Mouse (Mus musculus) liver, embryonic 11.5 days (tissue): Measurements from ENCODE around the gene Trim2. TPM values are rescaled to one million over a fixed set of nuclear protein-coding genes. Genes with fewer than 3 reads are reported as not detected.

Experiments
- ATAC-seq: fragments of 200-750 bp; cut with Nextera tagmentation; replicated peaks from 2 replicates; pipeline ENCODE4 v1.8.0; 2017; ENCODE audit warnings: moderate number of reproducible peaks, mild to moderate bottlenecking, moderate TSS enrichment, moderate library complexity; ENCODE audit not compliant: low FRiP score
- DNase-seq: peaks from one replicate; pipeline ENCODE4 v3.0.0-alpha.2; 2017; ENCODE audit warnings: low spot score
- H3K27ac ChIP-seq: fragments of 300-500 bp; sonication (generic); 2 replicates; pipeline ENCODE4 v1.5.1; 2014; ENCODE audit warnings: mild to moderate bottlenecking, low read depth, low read length, control low read depth
- H3K27me3 ChIP-seq: fragments of 300-500 bp; sonication (generic); replicated peaks from 2 replicates; pipeline ENCODE4 v1.6.1; 2014; ENCODE audit warnings: low read length, mixed read lengths; ENCODE audit not compliant: control insufficient read depth, insufficient read depth
- H3K36me3 ChIP-seq: fragments of 300-500 bp; sonication (generic); 2 replicates; pipeline ENCODE4 v1.6.1; 2014; ENCODE audit warnings: mild to moderate bottlenecking, low read length, moderate library complexity, mixed read lengths; ENCODE audit not compliant: control insufficient read depth, insufficient read depth
- H3K4me1 ChIP-seq: fragments of 300-500 bp; sonication (generic); replicated peaks from 2 replicates; pipeline ENCODE4 v1.6.1; 2014; ENCODE audit warnings: low read length, mixed read lengths; ENCODE audit not compliant: control insufficient read depth, insufficient read depth
- H3K4me2 ChIP-seq: fragments of 300-500 bp; sonication (generic); 2 replicates; pipeline ENCODE4 v1.6.1; 2014; ENCODE audit warnings: mild to moderate bottlenecking, control low read depth, moderate library complexity
- H3K4me3 ChIP-seq: fragments of 300-500 bp; sonication (generic); 2 replicates; pipeline ENCODE4 v1.5.1; 2014; ENCODE audit warnings: low read depth, low read length, control low read depth
- H3K9ac ChIP-seq: fragments of 300-500 bp; sonication (generic); 2 replicates; pipeline ENCODE4 v1.6.1; 2014; ENCODE audit warnings: low read depth, low read length, control low read depth
- H3K9me3 ChIP-seq: fragments of 300-500 bp; sonication (generic); 2 replicates; pipeline ENCODE4 v1.6.1; 2016; ENCODE audit warnings: low read length, inconsistent platforms, mixed read lengths; ENCODE audit not compliant: control insufficient read depth
- WGBS: fragments of 180-500 bp; shearing (Covaris S2); extraction: QIAGEN DNeasy Blood & Tissue Kit; methylation state at CpG from one replicate; pipeline ENCODE4 v1.1.7; 2014; 5-methylcytosine and 5-hydroxymethylcytosine counted together
- polyA plus RNA-seq: library from polyadenylated mRNA; unstranded; fragments of >200 nt; fragmentation: Nextera tagmentation; extraction: Ambion mirVana; gene quantifications from 2 replicates; pipeline ENCODE4 v1.2.1, GENCODE M21; 2014

The Trim2 gene
- polyA plus RNA-seq, 1 experiment from 2014 or later, result 8.2 TPM

DNA sequence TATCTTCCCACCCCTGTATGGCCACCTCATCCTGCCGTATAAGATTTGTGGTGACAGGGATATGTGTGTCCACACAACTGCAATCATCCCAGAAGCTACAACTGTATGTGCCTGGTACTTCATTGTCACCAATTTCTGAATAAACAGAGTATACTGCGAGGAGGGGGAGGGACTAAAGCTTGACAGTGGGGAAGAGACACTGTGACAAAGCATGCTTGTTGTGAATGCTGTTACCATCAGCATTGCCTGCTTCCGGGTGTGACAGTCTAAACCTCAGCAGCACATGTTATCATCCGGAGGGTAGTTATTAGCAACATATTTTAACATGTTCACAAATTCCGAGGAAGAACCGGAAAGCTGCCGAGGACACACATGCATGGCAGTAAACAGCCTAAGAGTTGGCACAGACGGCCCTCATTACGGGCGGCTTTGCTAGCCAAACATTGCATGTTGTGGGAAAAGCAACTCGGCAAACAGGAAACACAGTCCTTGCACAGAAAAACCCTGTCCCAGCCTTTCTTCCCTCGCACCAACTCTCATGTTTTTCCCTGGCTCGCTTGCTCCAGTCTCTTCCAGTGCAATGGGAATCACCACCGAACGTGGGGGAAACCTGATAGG is 90.8 kb downstream of the Trim2 start:
- 80% methylated on average over 15 of the region's 15 CpGs for WGBS
- H3K4me2 ChIP-seq, result no peak overlapping the region
- no peak for ATAC-seq

DNA sequence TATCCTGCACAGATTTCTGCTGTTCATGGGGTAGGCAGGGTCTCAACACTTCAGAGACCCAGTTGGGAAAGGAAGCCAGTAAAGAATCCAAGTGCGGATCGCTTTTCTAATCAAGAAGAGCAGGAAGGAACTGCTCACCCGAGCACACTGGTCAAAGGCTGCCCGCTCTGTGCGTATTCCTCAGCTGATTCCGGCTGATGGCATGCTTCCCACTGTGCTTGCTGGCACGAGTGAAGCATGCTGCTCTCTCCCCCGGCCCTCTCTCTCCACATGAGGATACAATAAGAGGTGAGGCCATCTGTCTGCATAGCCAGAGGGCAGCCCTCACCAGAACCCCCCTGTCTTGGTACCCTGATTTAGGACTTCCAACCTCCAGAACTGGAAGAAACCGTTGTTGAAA is 91.4 kb downstream of the Trim2 start:
- WGBS, result 77% methylated on average over 9 of the region's 9 CpGs
- Histone ChIP-seq H3K9ac (no peak overlapping the region), H3K27ac (no peak overlapping the region), H3K36me3 (no peaks in the 10 kb centered on the region), H3K4me3 (no peak overlapping the region), H3K4me2 (no peak overlapping the region), H3K9me3 (no peaks in the 10 kb centered on the region), H3K27me3 (peaks cover 8% of the 10 kb centered on the region), H3K4me1 (no peaks in the 10 kb centered on the region)
- DNase-seq, result no peak
- ATAC-seq, result no peak

More for the DNA sequence above, 90.8 kb downstream of the Trim2 start:
- DNase-seq, result no peak
- Histone ChIP-seq H3K27ac (no peak overlapping the region), H3K4me3 (no peak overlapping the region), H3K36me3 (no peaks in the 10 kb centered on the region), H3K9ac (no peak overlapping the region), H3K27me3 (peaks cover 13% of the 10 kb centered on the region), H3K4me1 (no peaks in the 10 kb centered on the region; the same call in 1 of the 2 replicates), H3K9me3 (no peaks in the 10 kb centered on the region)

DNA sequence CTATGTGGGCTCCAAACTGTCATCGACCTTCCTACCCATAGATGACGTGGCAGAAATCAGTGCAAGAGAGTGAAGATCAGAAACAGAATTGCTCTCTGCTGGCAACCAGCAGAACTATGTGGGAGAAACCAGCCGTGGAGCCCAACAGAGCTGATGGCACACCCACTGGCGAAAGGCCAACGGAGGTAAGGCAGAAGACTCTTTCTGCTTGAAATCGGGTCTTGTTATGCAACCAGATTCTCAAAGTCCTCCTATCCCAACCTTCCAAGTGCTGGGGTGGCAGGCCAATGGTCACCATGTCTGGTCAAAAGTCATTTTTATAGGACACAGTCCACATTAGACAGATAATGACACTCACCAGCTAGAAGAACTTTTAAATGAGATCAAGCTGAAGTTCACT is 92.2 kb downstream of the Trim2 start:
- no peak for ATAC-seq
- H3K4me2 ChIP-seq, result no peak overlapping the region
- no peak overlapping the region for H3K4me3 ChIP-seq
- H3K36me3 ChIP-seq, result no peaks in the 10 kb centered on the region
- H3K27me3 ChIP-seq, result peaks cover 4% of the 10 kb centered on the region; the same call in 1 of the 2 replicates
- H3K9ac ChIP-seq, result no peak overlapping the region
- no peak for DNase-seq
- 78% methylated on average over 6 of the region's 6 CpGs for WGBS
- H3K27ac ChIP-seq, result no peak overlapping the region
- H3K9me3 ChIP-seq, result no peaks in the 10 kb centered on the region
- H3K4me1 ChIP-seq, result no peaks in the 10 kb centered on the region

DNA sequence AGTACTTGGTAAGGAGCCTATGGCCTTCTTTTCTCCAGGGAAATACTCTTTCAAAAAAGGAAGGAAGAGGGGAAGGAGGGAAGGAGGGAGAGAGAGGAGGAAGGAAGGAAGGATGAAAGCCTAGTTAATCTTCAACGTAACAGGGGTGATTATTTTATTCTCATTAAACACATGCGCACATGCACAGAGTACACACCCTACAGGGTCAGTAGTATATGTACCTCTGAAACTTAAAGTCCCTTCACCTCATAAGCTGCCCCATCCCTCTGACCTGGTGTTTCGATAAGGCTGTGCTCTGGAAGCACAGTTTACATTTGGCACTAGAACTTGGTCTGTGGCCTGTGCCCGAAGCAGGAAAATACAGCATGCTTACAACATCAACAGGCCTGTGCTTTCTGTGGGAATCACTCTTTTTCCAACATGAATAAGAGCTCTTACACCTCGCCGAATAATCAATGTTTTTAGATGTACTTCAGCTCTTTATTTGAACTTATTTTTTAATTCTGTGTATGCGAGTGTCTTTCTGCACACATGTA is 95.3 kb downstream of the Trim2 start:
- Histone ChIP-seq H3K9me3 (no peaks in the 10 kb centered on the region), H3K36me3 (no peaks in the 10 kb centered on the region), H3K9ac (no peak overlapping the region), H3K4me2 (no peak overlapping the region), H3K4me3 (no peak overlapping the region), H3K4me1 (no peaks in the 10 kb centered on the region), H3K27ac (no peak overlapping the region), H3K27me3 (no peaks in the 10 kb centered on the region)
- no peak for ATAC-seq
- WGBS, result 79% methylated on average over 7 of the region's 7 CpGs
- DNase-seq, result no peak

DNA sequence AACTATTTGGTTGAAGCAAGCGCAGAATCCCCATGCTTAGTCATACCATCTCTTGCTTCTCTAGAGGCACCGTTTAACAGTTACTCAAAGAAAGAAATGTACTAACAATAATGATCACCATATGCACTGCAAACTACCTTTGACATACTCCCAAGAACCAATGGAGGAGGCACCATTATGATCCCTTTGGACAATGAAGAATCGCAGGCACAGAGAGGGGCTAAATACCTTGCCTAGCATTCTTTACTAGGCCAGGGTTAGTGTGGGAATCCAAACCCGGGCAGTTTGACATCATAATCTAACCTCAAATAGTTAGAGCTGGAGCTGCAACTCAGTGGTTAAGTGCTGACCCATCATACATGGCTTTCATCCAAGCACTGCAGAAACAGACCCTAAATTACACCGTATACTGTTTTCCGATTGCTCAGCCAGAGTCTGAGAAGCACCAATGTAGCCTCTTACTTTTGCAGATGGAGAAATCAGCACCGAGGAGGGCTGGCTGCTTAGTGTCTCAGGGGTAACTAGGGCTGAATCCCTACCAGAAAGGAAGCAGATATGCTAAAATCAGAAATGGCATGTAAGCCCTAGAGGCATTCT is 97.7 kb downstream of the Trim2 start:
- DNase-seq, result no peak
- H3K4me3 ChIP-seq, result no peak overlapping the region
- no peak overlapping the region for H3K9ac ChIP-seq
- H3K36me3 ChIP-seq, result no peaks in the 10 kb centered on the region
- no peaks in the 10 kb centered on the region for H3K27me3 ChIP-seq
- no peak overlapping the region for H3K27ac ChIP-seq
- H3K4me2 ChIP-seq, result no peak overlapping the region
- H3K4me1 ChIP-seq, result no peaks in the 10 kb centered on the region
- 88% methylated on average over 7 of the region's 7 CpGs for WGBS
- no peak for ATAC-seq
- no peaks in the 10 kb centered on the region for H3K9me3 ChIP-seq

DNA sequence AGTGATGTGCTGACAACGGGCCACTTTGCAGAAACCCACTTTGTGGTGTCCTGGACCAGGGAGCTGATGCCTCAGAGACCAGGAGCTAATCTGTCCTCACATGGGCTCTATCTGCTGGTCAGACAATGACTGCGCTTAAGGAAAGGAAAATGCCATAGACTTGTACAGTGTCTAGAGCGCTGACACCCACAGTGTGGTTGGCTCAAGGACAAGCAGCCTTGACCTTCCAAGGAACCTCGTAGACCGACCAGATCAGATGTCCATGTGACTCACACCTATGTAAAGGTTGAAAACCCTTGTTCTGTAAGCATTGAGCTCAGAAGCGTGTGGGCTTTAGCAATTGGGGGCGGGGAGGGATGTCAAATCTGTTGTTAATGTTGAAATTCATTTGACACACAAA is 98.2 kb downstream of the Trim2 start:
- H3K27me3 ChIP-seq, result no peaks in the 10 kb centered on the region
- no peak overlapping the region for H3K27ac ChIP-seq
- 91% methylated on average over 7 of the region's 7 CpGs for WGBS
- no peak for DNase-seq
- ATAC-seq, result no peak
- no peak overlapping the region for H3K9ac ChIP-seq
- no peaks in the 10 kb centered on the region for H3K9me3 ChIP-seq
- no peak overlapping the region for H3K4me3 ChIP-seq
- no peaks in the 10 kb centered on the region for H3K36me3 ChIP-seq
- H3K4me1 ChIP-seq, result no peaks in the 10 kb centered on the region
- no peak overlapping the region for H3K4me2 ChIP-seq

DNA sequence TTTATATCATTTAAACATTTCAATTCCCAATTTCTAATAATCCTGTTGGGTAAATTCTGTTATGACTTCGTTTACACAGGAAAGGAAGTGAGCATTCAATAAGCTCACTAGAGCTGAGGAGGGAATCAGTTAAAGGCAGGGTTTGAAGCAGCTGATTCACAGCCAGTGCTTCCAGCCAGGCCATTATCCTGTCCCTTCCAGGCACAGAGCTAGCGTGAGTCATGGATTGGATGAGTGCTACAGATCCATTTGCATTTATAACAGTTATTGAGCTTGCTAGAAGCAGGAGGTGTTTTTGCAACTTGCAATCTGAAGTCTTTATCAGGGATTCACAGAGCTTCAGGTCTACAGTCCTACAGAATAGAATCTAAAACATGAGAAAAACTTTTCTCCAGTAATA is 99.3 kb downstream of the Trim2 start:
- Histone ChIP-seq H3K9ac (no peak overlapping the region), H3K9me3 (no peaks in the 10 kb centered on the region), H3K4me1 (no peaks in the 10 kb centered on the region), H3K27ac (no peak overlapping the region), H3K4me2 (no peak overlapping the region), H3K27me3 (no peaks in the 10 kb centered on the region), H3K36me3 (no peaks in the 10 kb centered on the region), H3K4me3 (no peak overlapping the region)
- DNase-seq (no peak), ATAC-seq (no peak)
- whole genome bisulfite sequencing, result 52% methylated on average over 2 of the region's 2 CpGs

DNA sequence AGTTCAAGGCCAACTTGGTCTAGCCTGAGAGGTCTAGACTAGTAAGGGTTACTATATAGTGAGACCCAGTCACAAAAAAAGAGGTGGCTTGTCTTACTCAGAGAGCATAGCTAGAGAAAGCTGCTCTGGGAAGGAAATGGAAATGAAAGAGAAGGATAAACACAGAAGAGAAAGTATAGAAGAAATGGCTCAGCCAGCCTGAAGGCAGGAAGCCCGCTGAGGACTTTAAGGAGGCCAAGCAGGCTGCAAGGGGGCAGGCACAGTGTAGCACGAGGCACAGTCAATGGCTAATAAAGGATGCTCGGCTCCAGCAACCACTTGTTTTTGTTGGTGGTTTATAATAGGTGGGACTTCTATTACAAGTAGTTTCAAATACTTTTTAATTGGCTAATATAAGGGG is 100.6 kb downstream of the Trim2 start:
- Histone ChIP-seq H3K27me3 (no peaks in the 10 kb centered on the region), H3K9me3 (no peaks in the 10 kb centered on the region), H3K4me2 (no peak overlapping the region), H3K27ac (no peak overlapping the region), H3K36me3 (no peaks in the 10 kb centered on the region), H3K4me1 (no peaks in the 10 kb centered on the region), H3K9ac (no peak overlapping the region), H3K4me3 (no peak overlapping the region)
- 77% methylated on average over 3 of the region's 3 CpGs for WGBS
- no peak for ATAC-seq
- DNase-seq, result no peak

DNA sequence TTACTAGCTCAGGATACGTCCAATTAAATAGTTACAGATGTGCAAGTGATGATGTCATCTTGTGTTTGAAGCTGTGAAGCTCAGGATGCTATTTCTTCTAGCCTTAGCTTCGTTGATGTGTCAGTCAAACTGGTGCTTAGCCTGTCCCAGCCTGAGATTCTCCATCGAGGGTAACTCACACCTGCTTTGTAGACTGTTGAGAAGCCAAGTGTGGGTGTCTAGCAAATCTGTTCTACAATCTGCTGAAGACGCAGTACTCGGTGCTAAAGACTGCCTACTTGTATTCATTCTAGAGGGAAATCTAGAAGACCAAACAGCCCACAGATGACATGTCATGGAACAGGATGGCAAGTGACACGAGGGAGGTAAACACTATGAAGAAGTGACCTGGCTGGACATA is 101.0 kb downstream of the Trim2 start:
- Histone ChIP-seq H3K4me3 (no peak overlapping the region), H3K4me1 (no peaks in the 10 kb centered on the region), H3K36me3 (no peaks in the 10 kb centered on the region), H3K4me2 (no peak overlapping the region), H3K27me3 (no peaks in the 10 kb centered on the region), H3K9ac (no peak overlapping the region), H3K9me3 (no peaks in the 10 kb centered on the region), H3K27ac (no peak overlapping the region)
- no peak for DNase-seq
- no peak for ATAC-seq
- WGBS, result 72% methylated on average over 6 of the region's 6 CpGs
